Mouse (Mus musculus) heart, embryonic 14.5 days (tissue): Measurements from ENCODE around the gene Slc39a11. TPM values are rescaled to one million over a fixed set of nuclear protein-coding genes. Genes with fewer than 3 reads are reported as not detected.

Source experiments
- ATAC-seq: fragments of 200-750 bp; cut with Nextera tagmentation; 2 replicates; pipeline ENCODE4 v1.8.0; 2017; ENCODE audit warnings: low read depth, moderate TSS enrichment; ENCODE audit not compliant: insufficient number of reproducible peaks, insufficient read depth, low FRiP score
- H3K27ac ChIP-seq, 2 experiments: fragments of 200-500 bp in 1 of 2; fragments of 300-500 bp in 1 of 2; sonication (generic) in 1 of 2; replicated peaks in 1 of 2; 2 replicates each; pipeline ENCODE4 v1.5.1; 2012 to 2014; ENCODE audit warnings: low read depth in 2 of 2, low read length in 2 of 2, control low read depth in 1 of 2, mild to moderate bottlenecking in 1 of 2, mixed read lengths in 1 of 2; ENCODE audit not compliant: control insufficient read depth in 1 of 2, insufficient read depth in 1 of 2
- H3K27me3 ChIP-seq: fragments of 300-500 bp; sonication (generic); 2 replicates; pipeline ENCODE4 v1.6.1; 2014; ENCODE audit warnings: mild to moderate bottlenecking, low read length, control low read depth; ENCODE audit not compliant: control insufficient read depth, insufficient read depth
- H3K36me3 ChIP-seq: fragments of 300-500 bp; sonication (generic); 2 replicates; pipeline ENCODE4 v1.6.1; 2014; ENCODE audit warnings: mild to moderate bottlenecking, control low read depth, low read length, mixed read lengths; ENCODE audit not compliant: control insufficient read depth, insufficient read depth
- H3K4me1 ChIP-seq, 2 experiments: fragments of 200-500 bp in 1 of 2; fragments of 300-500 bp in 1 of 2; sonication (generic) in 1 of 2; 2 replicates each; pipeline ENCODE4 v1.6.1; 2012 to 2014; ENCODE audit warnings: low read length in 2 of 2, control low read depth in 1 of 2, mixed read lengths in 1 of 2; ENCODE audit not compliant: control insufficient read depth in 2 of 2, insufficient read depth in 2 of 2
- H3K4me2 ChIP-seq: fragments of 300-500 bp; sonication (generic); 2 replicates; pipeline ENCODE4 v1.6.1; 2014; ENCODE audit warnings: mild to moderate bottlenecking, low read length
- H3K4me3 ChIP-seq, 2 experiments: fragments of 200-500 bp in 1 of 2; fragments of 300-500 bp in 1 of 2; sonication (generic) in 1 of 2; 2 replicates each; pipeline ENCODE4 v1.5.1; 2012 to 2014; ENCODE audit warnings: low read length in 2 of 2, mild to moderate bottlenecking in 2 of 2, control low read depth in 1 of 2, low read depth in 1 of 2, moderate library complexity in 1 of 2; ENCODE audit not compliant: control insufficient read depth in 1 of 2, insufficient read depth in 1 of 2
- H3K9ac ChIP-seq: fragments of 300-500 bp; sonication (generic); 2 replicates; pipeline ENCODE4 v1.6.1; 2014; ENCODE audit warnings: mild to moderate bottlenecking, low read length
- H3K9me3 ChIP-seq: fragments of 300-500 bp; sonication (generic); 2 replicates; pipeline ENCODE4 v1.6.1; 2016; ENCODE audit warnings: low read length, control low read depth; ENCODE audit not compliant: control insufficient read depth
- WGBS: fragments of 180-500 bp; shearing (Covaris S2); extraction: QIAGEN DNeasy Blood & Tissue Kit; methylation state at CpG from one replicate; pipeline ENCODE4 v1.1.7; 2014; 5-methylcytosine and 5-hydroxymethylcytosine counted together
- polyA plus RNA-seq: library from polyadenylated mRNA; unstranded; fragments of >200 nt; fragmentation: Nextera tagmentation; extraction: Ambion mirVana; gene quantifications from 2 replicates; pipeline ENCODE4 v1.2.1, GENCODE M21; 2014

Slc39a11 gene
- polyA plus RNA-seq, 1 experiment from 2014 or later: 13.6 TPM

- Histone ChIP-seq H3K4me1 (peaks cover 4 to 14% of the 10 kb centered on the region in 2 experiments), H3K4me3 (no peak overlapping the region), H3K9ac (no peak overlapping the region), H3K36me3 (peaks cover 46% of the 10 kb centered on the region), H3K27me3 (no peaks in the 10 kb centered on the region), H3K4me2 (no peak overlapping the region), H3K27ac (no peak overlapping the region), H3K9me3 (no peaks in the 10 kb centered on the region)
- ATAC-seq: no peak
- 69% methylated on average over 22 of the region's 22 CpGs for WGBS
Observed at GRCm38 (mm10) chr11:113651206-113651906, 1.5 kb upstream of the Slc39a11 start.

- peak within 1 kb of the TSS; percentile 84 for H3K4me2 ChIP-seq
- no peaks in the 10 kb centered on the region for H3K9me3 ChIP-seq
- H3K9ac ChIP-seq: peak within 1 kb of the TSS; percentile 97
- peaks cover 20% of the 10 kb centered on the region for H3K36me3 ChIP-seq
- peaks cover 4 to 14% of the 10 kb centered on the region in 2 experiments for H3K4me1 ChIP-seq
- ATAC-seq: no peak
- peak within 1 kb of the TSS; percentile 60 to 80 for H3K27ac ChIP-seq
- H3K4me3 ChIP-seq: peak within 1 kb of the TSS; percentile 74 to 98
- H3K27me3 ChIP-seq: no peaks in the 10 kb centered on the region
- WGBS: 40% methylated on average over 26 of the region's 26 CpGs
Observed at GRCm38 (mm10) chr11:113648690-113649352, 1.1 kb downstream of the Slc39a11 start, which contains the start of gene Cog1. TSS of gene Cog1 (plus strand) at chr11:113649169.

GRCm38 (mm10) chr11:113648152-113648551, 1.7 kb downstream of the Slc39a11 start:
- Histone ChIP-seq H3K27me3 (no peaks in the 10 kb centered on the region), H3K9ac (no peak overlapping the region), H3K27ac (no peak overlapping the region), H3K4me1 (peaks cover 4 to 14% of the 10 kb centered on the region in 2 experiments), H3K9me3 (no peaks in the 10 kb centered on the region), H3K36me3 (peaks cover 14% of the 10 kb centered on the region), H3K4me2 (peak overlapping the region; percentile 84; the same call in 1 of the 2 replicates), H3K4me3 (no peak overlapping the region)
- WGBS: 3% methylated on average over 15 of the region's 15 CpGs
- ATAC-seq: no peak

GRCm38 (mm10) chr11:113645181-113645580, 4.7 kb downstream of the Slc39a11 start:
- H3K9me3 ChIP-seq: no peaks in the 10 kb centered on the region
- H3K4me3 ChIP-seq: no peak overlapping the region
- H3K9ac ChIP-seq: no peak overlapping the region
- no peaks in the 10 kb centered on the region for H3K27me3 ChIP-seq
- peaks cover 4 to 7% of the 10 kb centered on the region in 2 experiments for H3K4me1 ChIP-seq
- 80% methylated on average over 3 of the region's 3 CpGs for WGBS
- no peaks in the 10 kb centered on the region for H3K36me3 ChIP-seq
- no peak for ATAC-seq
- H3K4me2 ChIP-seq: no peak overlapping the region
- no peak overlapping the region for H3K27ac ChIP-seq

- Histone ChIP-seq H3K9me3 (no peaks in the 10 kb centered on the region), H3K4me3 (no peak overlapping the region), H3K27ac (no peak overlapping the region), H3K27me3 (no peaks in the 10 kb centered on the region), H3K9ac (no peak overlapping the region), H3K4me2 (no peak overlapping the region), H3K4me1 (no peaks in the 10 kb centered on the region), H3K36me3 (no peaks in the 10 kb centered on the region)
- 85% methylated on average over 12 of the region's 12 CpGs for WGBS
- no peak for ATAC-seq
Observed at GRCm38 (mm10) chr11:113638680-113639079, 11.2 kb downstream of the Slc39a11 start.

GRCm38 (mm10) chr11:113634699-113635121, 15.2 kb downstream of the Slc39a11 start:
- WGBS: 65% methylated on average over 10 of the region's 10 CpGs
- Histone ChIP-seq H3K4me2 (no peak overlapping the region), H3K4me1 (no peaks in the 10 kb centered on the region), H3K27ac (no peak overlapping the region), H3K9ac (no peak overlapping the region), H3K36me3 (no peaks in the 10 kb centered on the region), H3K4me3 (no peak overlapping the region), H3K27me3 (no peaks in the 10 kb centered on the region; the same call in 1 of the 2 replicates), H3K9me3 (no peaks in the 10 kb centered on the region)
- no peak for ATAC-seq

- H3K4me3 ChIP-seq: no peak overlapping the region
- no peaks in the 10 kb centered on the region for H3K9me3 ChIP-seq
- 92% methylated on average over 5 of the region's 5 CpGs for WGBS
- no peak for ATAC-seq
- H3K36me3 ChIP-seq: no peaks in the 10 kb centered on the region
- no peak overlapping the region for H3K27ac ChIP-seq
- H3K4me1 ChIP-seq: no peaks in the 10 kb centered on the region
- H3K27me3 ChIP-seq: no peaks in the 10 kb centered on the region; the same call in 1 of the 2 replicates
- no peak overlapping the region for H3K9ac ChIP-seq
- H3K4me2 ChIP-seq: no peak overlapping the region
Observed at GRCm38 (mm10) chr11:113633398-113633797, 16.5 kb downstream of the Slc39a11 start.
